Mouse (Mus musculus) forebrain, embryonic 11.5 days (tissue): ENCODE measurements around the gene Gm10665. TPM values are rescaled to one million over a fixed set of nuclear protein-coding genes. Genes with fewer than 3 reads are reported as not detected.
"Not testable (repeated sequence)": the region's sequence is repeated elsewhere in the genome, so short reads cannot be mapped to it uniquely, and the experiment has no call there.

Source experiments
- ATAC-seq: fragments of 200-750 bp; cut with Nextera tagmentation; replicated peaks from 2 replicates; pipeline ENCODE4 v1.8.0; 2017; ENCODE audit warnings: moderate TSS enrichment; ENCODE audit not compliant: low FRiP score
- DNase-seq: peaks from one replicate; pipeline ENCODE4 v3.0.0-alpha.2; 2017; ENCODE audit warnings: low spot score
- H3K27ac ChIP-seq: fragments of 300-500 bp; sonication (generic); 2 replicates; pipeline ENCODE4 v1.5.1; 2014; ENCODE audit warnings: low read depth, low read length
- H3K27me3 ChIP-seq: fragments of 300-500 bp; sonication (generic); 2 replicates; pipeline ENCODE4 v1.6.1; 2014; ENCODE audit warnings: mild to moderate bottlenecking, low read length, mixed read lengths; ENCODE audit not compliant: control insufficient read depth, insufficient read depth
- H3K36me3 ChIP-seq: fragments of 300-500 bp; sonication (generic); 2 replicates; pipeline ENCODE4 v1.6.1; 2014; ENCODE audit warnings: mild to moderate bottlenecking, low read length, moderate library complexity, mixed read lengths; ENCODE audit not compliant: control insufficient read depth, insufficient read depth
- H3K4me1 ChIP-seq: fragments of 300-500 bp; sonication (generic); replicated peaks from 2 replicates; pipeline ENCODE4 v1.6.1; 2014; ENCODE audit warnings: low read length, mixed read lengths; ENCODE audit not compliant: control insufficient read depth, insufficient read depth
- H3K4me2 ChIP-seq: fragments of 300-500 bp; sonication (generic); 2 replicates; pipeline ENCODE4 v1.6.1; 2014; ENCODE audit warnings: low read depth, mild to moderate bottlenecking, low read length, moderate library complexity, mixed read lengths; ENCODE audit not compliant: severe bottlenecking
- H3K4me3 ChIP-seq: fragments of 300-500 bp; sonication (generic); 2 replicates; pipeline ENCODE4 v1.5.1; 2014; ENCODE audit warnings: low read depth, low read length
- H3K9ac ChIP-seq: fragments of 300-500 bp; sonication (generic); 2 replicates; pipeline ENCODE4 v1.6.1; 2014; ENCODE audit warnings: low read length
- H3K9me3 ChIP-seq: fragments of 300-500 bp; sonication (generic); 2 replicates; pipeline ENCODE4 v1.6.1; 2016; ENCODE audit warnings: low read length, mixed read lengths; ENCODE audit not compliant: control insufficient read depth
- WGBS: fragments of 180-500 bp; shearing (Covaris S2); extraction: QIAGEN DNeasy Blood & Tissue Kit; methylation state at CpG from one replicate; pipeline ENCODE4 v1.1.7; 2014; 5-methylcytosine and 5-hydroxymethylcytosine counted together
- polyA plus RNA-seq: library from polyadenylated mRNA; unstranded; fragments of >200 nt; fragmentation: Nextera tagmentation; extraction: Ambion mirVana; gene quantifications from 2 replicates; pipeline ENCODE4 v1.2.1, GENCODE M21; 2014

The Gm10665 gene
- not detected in 2 replicates for polyA plus RNA-seq

- H3K4me2 ChIP-seq, H3K4me3 ChIP-seq, H3K27ac ChIP-seq, H3K9ac ChIP-seq, H3K4me1 ChIP-seq, H3K9me3 ChIP-seq, DNase-seq, H3K36me3 ChIP-seq, H3K27me3 ChIP-seq, ATAC-seq: not testable (repeated sequence)
- WGBS = no CpG with 5 or more reads among the region's 5 CpGs
These were observed at the start of gene Gm10665 for GRCm38 (mm10) chr7:22463975-22464374. Gm10665 (minus strand) TSS chr7:22464075.

GRCm38 (mm10) chr7:22499578-22499977, 35.7 kb upstream of the Gm10665 start, which contains the start of gene Vmn1r151:
Vmn1r151 (minus strand) TSS chr7:22499678.
- not testable (repeated sequence) for H3K4me3 ChIP-seq, H3K4me2 ChIP-seq, H3K4me1 ChIP-seq, H3K9me3 ChIP-seq, H3K9ac ChIP-seq, H3K27ac ChIP-seq, H3K36me3 ChIP-seq, DNase-seq, H3K27me3 ChIP-seq, ATAC-seq
- WGBS = 24% methylated on average over 1 of the region's 3 CpGs

GRCm38 (mm10) chr7:22438129-22438528, 25.7 kb downstream of the Gm10665 start, which contains the start of gene Vmn1r149:
Vmn1r149 (minus strand) TSS chr7:22438229.
- not testable (repeated sequence) for H3K9ac ChIP-seq, H3K9me3 ChIP-seq, DNase-seq, H3K27ac ChIP-seq, H3K4me3 ChIP-seq, H3K4me1 ChIP-seq, H3K27me3 ChIP-seq, ATAC-seq, H3K4me2 ChIP-seq, H3K36me3 ChIP-seq
- no CpG with 5 or more reads among the region's 2 CpGs for WGBS

GRCm38 (mm10) chr7:22413283-22413682, 50.6 kb downstream of the Gm10665 start, which contains the start of gene Vmn1r148:
Vmn1r148 (plus strand) TSS chr7:22413583.
- not testable (repeated sequence) for H3K27ac ChIP-seq, H3K4me2 ChIP-seq, H3K4me1 ChIP-seq, H3K9me3 ChIP-seq, ATAC-seq, H3K9ac ChIP-seq, H3K4me3 ChIP-seq, H3K27me3 ChIP-seq, DNase-seq, H3K36me3 ChIP-seq
- no CpG with 5 or more reads among the region's 3 CpGs for WGBS

Other genes starting within 250 kb of the Gm10665 start
- not detected in 2 replicates for gene Gm8453, start 234.6 kb downstream of the Gm10665 start, polyA plus RNA-seq
- not detected in 2 replicates for gene Gm4187, start 134.4 kb downstream of the Gm10665 start, polyA plus RNA-seq
- not detected in 2 replicates for gene Gm8660, start 93.0 kb downstream of the Gm10665 start, polyA plus RNA-seq
- gene Vmn1r148, start 50.5 kb downstream of the Gm10665 start, polyA plus RNA-seq = not detected in 2 replicates
- gene Vmn1r149, start 25.8 kb downstream of the Gm10665 start, polyA plus RNA-seq = not detected in 2 replicates
- gene Vmn1r151, start 35.6 kb upstream of the Gm10665 start, polyA plus RNA-seq = not detected in 2 replicates
- gene Vmn1r152, start 58.9 kb upstream of the Gm10665 start, polyA plus RNA-seq = not detected in 2 replicates
- not detected in 2 replicates for gene Gm8677, start 70.8 kb upstream of the Gm10665 start, polyA plus RNA-seq
- gene Gm4201, start 101.3 kb upstream of the Gm10665 start, polyA plus RNA-seq = not detected in 2 replicates
- not detected in 2 replicates for gene Gm4565, start 124.1 kb upstream of the Gm10665 start, polyA plus RNA-seq
- not detected in 2 replicates for gene Vmn1r155, start 193.9 kb upstream of the Gm10665 start, polyA plus RNA-seq
- gene Gm8693, start 228.2 kb upstream of the Gm10665 start, polyA plus RNA-seq = not detected in 2 replicates